Mouse (Mus musculus): Measurements from ENCODE around the gene Ranbp17.

- TF ChIP-seq POLR2A (IDR thresholded peaks at IDR 0.05; ENCODE audit: insufficient read depth, low read depth, low read length), result no peak
- no peak for TF ChIP-seq EP300 (IDR thresholded peaks at IDR 0.05; ENCODE audit: insufficient read depth, low read depth, low read length)
Observed at GRCm38 (mm10) chr11:33336552-33337121, 176.9 kb downstream of the Ranbp17 start.

Measured in heart, adult 2 months (tissue).